Mouse (Mus musculus): Measurements from ENCODE around the gene Polr3b.

The Polr3b gene

DNA sequence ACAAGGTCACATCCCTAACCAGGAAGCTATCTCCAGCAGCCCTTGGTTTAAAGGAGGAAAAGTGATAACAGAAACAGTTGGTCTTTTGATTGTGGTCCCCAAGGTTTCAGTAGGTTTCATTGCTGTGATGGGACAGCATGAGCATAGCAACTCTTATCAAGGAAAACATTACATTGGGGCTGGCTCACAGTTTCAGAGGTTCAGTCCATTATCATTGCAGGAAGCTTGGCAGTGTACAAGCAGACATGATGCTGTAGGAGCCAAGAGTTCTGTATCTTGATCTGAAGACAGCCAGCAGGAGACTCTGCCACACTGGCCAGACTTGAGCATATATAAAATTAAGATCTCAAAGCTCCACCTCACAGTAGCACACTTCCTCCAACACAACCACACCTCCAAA is 53.6 kb downstream of the Polr3b start:
- no peak for DNase-seq

DNA sequence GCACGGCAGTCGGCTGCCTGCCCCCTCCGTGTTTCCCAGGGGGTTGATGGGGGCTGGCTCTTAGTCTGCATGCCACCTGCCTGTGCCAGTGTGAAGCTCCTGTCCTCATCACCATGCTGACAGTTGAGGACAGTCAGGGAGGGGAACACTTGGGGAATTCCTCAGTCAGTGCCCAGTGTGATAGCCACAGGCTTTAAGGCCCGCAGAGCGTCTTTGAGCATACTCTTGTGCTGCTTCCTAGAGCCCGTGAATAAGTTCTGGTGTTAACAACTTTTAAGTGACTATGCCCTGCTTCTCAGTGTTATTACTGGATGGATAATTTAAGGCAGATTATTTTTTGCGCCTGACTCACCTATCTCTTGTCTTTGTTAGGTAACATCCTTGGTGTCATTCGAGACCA is 54.4 kb downstream of the Polr3b start:
- no peak for DNase-seq

DNA sequence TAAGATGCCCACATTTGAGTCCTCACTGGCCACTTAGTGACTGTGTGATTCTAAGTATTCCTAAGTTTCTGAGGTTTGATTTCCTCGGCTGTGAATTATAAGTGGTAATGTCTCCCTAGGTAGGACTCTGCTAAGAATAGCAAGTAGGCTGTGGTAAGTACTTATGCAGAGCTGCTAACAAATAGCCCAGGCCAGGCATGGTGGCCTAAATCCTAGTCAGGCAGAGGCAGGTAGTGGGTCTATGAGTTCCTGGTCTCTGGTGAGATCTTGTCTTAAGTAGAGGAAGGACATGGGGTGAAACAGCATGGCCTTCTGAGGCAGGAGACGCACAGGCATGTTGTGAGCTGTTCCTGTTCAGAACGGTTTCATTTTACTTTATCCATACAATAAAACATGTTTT is 55.8 kb downstream of the Polr3b start:
- DNase-seq, result no peak

- no peak for DNase-seq
Measured at GRCm38 (mm10) chr10:84678441-84678840, 56.3 kb downstream of the Polr3b start.

- DNase-seq, result no peak
Measured at GRCm38 (mm10) chr10:84685444-84686121, 63.5 kb downstream of the Polr3b start.

- DNase-seq, result no peak
Measured at GRCm38 (mm10) chr10:84686122-84686497, 64.0 kb downstream of the Polr3b start.

- DNase-seq, result no peak
Measured at GRCm38 (mm10) chr10:84686705-84687104, 64.6 kb downstream of the Polr3b start.

GRCm38 (mm10) chr10:84687736-84688135 is 65.6 kb downstream of the Polr3b start:
- no peak for DNase-seq

DNA sequence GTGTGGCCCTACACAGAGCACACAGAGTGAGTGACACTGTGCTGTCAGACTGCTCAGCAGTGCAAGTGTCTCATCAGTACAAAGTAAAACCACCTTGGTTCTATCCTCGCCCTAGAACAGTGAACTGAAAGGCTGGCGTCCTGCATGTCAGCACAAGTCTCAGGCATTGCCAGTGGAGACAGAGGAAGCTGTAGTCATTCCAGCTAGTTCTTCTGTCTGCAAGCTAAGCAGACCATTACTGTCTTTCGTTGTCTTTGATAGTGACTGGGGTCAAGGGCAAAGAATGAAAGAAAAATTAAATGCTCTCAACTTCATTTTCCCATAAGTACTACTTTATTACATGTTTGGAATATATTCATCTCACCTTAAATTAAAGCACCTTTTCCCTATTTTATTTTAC is 67.8 kb downstream of the Polr3b start:
- no peak for DNase-seq

GRCm38 (mm10) chr10:84690818-84691217 is 68.7 kb downstream of the Polr3b start:
- no peak for DNase-seq

GRCm38 (mm10) chr10:84691692-84692091 is 69.6 kb downstream of the Polr3b start:
- DNase-seq, result no peak

DNA sequence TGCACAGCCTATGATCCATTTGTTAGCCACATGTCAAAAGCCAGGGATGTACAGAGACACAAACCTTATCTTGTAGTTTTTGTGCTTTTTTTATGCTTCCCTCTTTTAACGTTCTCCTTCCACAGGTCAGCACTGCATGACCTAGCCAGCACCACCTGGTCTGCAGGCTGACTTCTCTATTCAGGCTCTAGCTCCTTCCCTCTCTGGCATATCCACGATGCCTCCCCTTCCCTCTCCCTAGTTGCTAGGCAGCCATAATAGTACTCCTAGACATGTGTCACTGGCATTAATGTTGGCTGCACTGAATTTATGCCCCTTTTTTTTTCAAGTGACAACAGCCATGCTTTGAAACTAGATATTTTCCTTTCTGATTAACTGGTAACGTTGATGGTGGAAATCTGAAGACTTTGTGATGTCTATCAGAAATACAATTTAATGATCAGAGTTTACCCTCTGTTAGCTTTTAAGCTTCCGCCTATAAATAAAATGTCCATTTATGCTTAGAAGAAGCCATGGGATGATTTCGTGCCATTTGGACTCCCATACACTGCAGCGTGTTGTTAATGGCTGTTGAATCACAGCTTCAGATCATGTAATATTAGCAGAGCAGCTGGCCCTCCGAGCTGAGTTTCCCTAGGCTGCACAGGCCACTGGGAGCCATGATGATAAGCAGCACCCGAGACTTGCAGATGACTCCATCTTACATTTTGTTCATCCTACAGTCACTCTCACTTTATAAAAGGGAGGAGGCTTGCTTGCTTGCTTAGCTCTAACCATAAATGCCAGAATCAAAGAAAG is 71.9 kb downstream of the Polr3b start:
- no peak for DNase-seq

- no peak for DNase-seq
Measured at GRCm38 (mm10) chr10:84700236-84700987, 78.3 kb downstream of the Polr3b start.

DNA sequence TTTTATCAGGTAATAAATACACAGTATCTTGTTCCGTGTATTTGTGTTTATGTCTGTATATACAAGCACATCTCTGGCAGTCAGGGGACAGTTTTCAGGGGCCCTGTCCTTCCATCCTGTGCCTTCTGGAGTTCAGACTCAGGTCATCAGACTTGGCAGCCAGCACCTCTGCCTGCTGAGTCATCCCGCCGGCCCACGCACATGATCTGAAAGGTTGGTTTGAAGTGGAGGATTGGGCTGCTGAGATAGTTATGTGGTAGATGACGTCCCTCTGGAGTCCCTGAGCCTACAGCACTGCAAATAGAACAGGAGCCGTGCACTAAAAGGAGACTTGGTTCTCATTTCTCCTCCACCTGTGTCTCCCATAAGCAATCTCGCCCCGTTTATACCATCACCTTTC is 79.0 kb downstream of the Polr3b start:
- DNase-seq, result no peak

DNA sequence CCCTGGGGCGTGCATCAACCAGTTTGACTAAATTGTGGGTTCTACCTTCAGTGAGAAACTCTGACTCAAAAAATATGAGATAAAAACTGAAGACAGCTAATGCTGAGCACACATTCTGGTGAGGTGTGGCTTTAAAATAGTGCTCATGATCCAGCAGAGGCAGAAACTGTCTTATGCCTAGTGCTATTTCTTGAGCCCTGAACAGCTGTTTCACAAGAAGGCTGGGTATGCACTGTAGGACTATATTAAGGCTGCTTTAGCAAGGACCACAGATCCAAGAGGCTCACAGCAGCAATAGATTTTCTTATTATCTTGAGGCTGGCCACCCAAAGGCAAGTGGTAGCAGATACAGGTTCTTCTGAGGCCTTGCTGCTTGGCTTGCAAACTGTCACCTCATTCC is 80.0 kb downstream of the Polr3b start:
- DNase-seq, result no peak

- DNase-seq, result no peak
Measured at GRCm38 (mm10) chr10:84704594-84704993, 82.5 kb downstream of the Polr3b start.

GRCm38 (mm10) chr10:84705234-84705633 is 83.1 kb downstream of the Polr3b start:
- no peak for DNase-seq

DNA sequence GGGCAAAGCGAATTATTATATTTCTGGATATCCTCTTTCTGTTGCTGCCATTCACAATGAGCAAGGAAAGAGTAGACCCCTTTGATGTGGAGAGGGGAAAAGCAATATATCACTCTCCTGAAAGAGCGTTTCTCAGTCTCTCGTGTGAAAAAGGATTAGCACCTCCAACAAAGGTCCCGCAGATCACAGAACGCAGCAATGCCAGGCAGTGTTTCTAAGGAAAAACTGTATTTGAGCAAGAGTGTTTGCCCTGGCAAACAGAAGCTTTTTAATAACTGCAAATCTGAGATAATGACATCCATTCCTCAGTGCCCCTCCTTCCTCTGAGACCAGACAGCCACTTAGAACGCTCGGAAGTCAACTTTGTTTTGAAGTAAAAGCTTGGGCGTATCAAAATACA is 84.5 kb downstream of the Polr3b start:
- DNase-seq, result no peak

GRCm38 (mm10) chr10:84707226-84707625 is 85.1 kb downstream of the Polr3b start:
- no peak for DNase-seq

DNA sequence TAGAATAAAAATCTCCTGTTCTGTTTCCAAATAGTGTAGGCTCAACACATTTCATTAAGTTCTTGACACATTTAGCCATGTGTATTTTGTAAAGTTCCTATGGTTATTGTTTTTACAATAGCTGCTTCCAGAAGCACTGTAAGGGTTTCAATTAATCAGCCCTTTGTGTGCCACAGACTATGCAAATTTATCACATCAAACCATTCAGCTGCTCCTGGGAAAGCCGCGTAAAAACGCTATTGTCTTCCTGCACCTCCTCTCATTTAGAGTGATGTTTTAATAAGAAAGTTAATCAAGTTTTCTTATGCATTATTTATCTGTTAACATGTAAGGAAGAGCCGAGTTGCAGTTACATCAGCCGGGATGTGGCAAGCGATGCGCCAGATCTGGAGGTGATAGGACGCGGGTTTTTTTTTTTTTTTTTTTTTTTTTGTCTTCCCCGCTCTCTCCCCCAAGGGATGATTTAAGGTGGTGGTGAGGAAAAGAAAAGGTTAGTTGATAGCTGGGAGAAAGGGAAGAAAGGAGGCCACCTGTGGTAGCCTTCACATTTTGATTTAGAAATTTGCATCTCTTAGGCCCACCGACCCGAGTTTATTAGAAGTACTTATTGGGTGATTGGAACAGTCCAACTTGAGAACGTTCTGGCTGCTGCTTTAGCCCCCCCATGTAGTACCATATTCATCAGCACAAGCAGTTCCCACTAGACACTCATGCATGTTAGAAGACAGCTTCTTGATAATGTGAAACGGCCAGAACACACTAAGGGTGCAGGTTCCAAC is 85.8 kb downstream of the Polr3b start:
- no peak for DNase-seq

GRCm38 (mm10) chr10:84710192-84710591 is 88.1 kb downstream of the Polr3b start:
- DNase-seq, result no peak

DNA sequence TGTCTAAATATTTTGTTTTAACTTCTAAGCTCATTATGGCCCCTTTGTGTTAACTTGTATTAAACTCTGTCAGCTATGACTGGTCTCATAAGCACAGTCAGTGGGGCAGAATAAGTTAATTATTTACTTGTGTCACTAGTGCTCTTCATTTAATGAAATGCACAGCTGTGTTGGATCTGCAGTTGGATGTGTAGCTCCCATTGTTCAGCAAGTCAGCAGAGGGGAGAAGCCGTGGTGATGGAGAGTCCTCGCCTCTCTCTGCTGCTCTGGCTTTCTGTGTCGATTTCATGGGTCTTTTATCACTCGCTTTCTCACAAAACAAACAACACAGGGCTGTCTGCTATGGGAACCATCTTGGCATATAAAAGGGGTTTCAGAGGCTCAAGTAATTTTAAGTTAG is 88.7 kb downstream of the Polr3b start:
- no peak for DNase-seq

DNA sequence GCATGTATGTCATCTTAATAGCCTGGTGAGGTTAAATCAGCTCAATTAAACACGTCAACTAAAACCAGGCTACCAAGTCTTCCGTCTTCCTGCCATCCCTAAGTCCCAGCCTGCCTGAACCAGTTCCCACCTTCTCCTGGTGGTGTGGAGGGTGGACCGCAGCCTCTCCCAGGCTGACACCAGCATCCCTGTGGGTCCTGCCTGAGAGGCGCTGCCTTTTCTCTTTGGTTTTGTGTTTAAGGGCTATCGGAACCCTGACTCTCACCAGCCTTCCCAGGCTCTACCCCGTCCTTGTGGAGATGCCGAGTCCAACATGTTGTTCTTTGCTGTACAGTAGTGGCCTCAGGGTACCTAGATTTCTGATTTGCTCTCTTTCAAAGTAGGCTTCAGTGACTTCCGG is 89.4 kb downstream of the Polr3b start:
- no peak for DNase-seq
